Mouse (Mus musculus): ENCODE results near the gene Ubac1.

DNA sequence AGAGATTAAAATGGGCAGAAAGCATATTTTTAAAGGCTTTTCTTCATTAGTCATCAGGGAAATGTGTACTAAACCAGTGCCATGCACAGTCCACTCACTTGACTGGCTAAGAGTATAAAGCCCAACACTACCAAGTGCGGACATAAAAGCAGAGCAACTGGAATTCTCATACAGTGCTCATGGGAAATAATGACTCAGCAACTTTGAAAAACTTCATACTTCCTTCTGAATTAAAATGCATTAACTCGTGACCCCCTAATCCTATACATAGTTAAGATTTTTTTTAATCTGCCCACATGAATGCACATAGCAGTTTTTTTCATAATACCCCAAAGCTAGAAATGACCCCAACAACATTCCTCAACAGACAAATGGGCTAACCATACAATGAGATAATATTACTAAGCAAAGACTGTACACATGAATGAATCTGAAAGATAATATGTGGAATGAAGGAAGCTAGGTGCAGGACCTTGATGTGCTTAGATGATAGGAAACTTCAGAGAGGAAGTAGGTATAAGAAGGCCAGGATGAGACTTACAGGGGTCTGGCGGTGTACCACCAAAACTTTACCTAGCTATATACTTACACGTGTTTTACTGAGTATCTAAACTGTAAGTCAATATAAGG is 46.3 kb downstream of the Ubac1 start:
- no peak for TF ChIP-seq CTCF (conservative IDR thresholded peaks at IDR 0.05; ENCODE audit: low read length)
- TF ChIP-seq POU5F1 (IDR thresholded peaks at IDR 0.05; ENCODE audit: borderline replicate concordance, low read length): no peak
